Mouse (Mus musculus) cerebellum, adult 11 months (tissue): Measurements from ENCODE around the gene Ppp1r3e.

Experiments
- DNase-seq: peaks from one replicate; pipeline ENCODE4 v3.0.0; 2022

The Ppp1r3e gene

GRCm38 (mm10) chr14:54876539-54877047, 757 bp downstream of the Ppp1r3e start:
- DNase-seq = peak; percentile 93

GRCm38 (mm10) chr14:54875844-54876538, 1.4 kb downstream of the Ppp1r3e start:
- DNase-seq = no peak

DNA sequence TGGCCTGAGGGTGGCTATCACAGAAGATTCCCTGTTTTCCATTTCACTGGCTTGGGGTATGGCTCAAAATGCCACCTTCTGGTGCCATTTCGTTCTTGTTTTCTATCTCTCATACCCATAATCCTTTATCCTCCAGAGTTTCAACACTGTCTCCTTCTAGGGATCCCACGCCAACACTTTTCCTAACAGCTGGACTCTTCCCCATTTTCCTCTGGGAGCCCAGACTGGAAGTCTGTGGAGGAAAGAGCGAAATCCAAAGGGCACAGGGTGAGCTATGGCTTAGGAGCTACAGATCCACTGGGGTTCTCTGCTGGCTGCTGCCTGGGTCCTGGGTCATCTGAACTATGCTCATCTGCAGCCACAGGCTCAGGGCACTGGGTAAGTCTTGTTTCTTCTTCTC, 3.2 kb downstream of the Ppp1r3e start:
- DNase-seq = no peak

GRCm38 (mm10) chr14:54870861-54871260, 6.5 kb downstream of the Ppp1r3e start, which contains the start of gene Homez:
TSS of gene Homez (minus strand) at chr14:54870961.
- no peak for DNase-seq

DNA sequence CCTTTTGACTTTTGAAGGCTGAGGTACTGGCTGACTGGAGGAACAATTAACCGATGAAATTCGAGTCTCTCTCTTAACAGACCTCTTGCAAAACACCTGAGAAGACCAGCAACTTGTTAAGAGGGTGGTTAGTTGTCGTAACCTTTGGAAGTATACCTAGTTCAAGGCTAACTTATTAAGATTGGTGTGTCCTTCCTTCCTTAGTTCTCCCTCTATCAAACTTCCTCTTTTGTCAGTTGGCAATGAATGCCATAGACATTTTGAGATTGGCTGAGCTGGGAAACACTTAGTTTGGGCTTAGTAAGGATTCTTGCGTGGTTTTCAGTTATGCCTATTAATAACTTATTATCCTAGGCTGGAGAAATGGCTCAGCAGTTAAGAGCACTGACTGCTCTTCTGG, 9.3 kb downstream of the Ppp1r3e start:
- DNase-seq = no peak

GRCm38 (mm10) chr14:54866936-54867335, 10.4 kb downstream of the Ppp1r3e start:
- DNase-seq = no peak

- no peak for DNase-seq
Observed at GRCm38 (mm10) chr14:54866268-54866667, 11.1 kb downstream of the Ppp1r3e start.

GRCm38 (mm10) chr14:54865626-54866025, 11.7 kb downstream of the Ppp1r3e start:
- DNase-seq = no peak

DNA sequence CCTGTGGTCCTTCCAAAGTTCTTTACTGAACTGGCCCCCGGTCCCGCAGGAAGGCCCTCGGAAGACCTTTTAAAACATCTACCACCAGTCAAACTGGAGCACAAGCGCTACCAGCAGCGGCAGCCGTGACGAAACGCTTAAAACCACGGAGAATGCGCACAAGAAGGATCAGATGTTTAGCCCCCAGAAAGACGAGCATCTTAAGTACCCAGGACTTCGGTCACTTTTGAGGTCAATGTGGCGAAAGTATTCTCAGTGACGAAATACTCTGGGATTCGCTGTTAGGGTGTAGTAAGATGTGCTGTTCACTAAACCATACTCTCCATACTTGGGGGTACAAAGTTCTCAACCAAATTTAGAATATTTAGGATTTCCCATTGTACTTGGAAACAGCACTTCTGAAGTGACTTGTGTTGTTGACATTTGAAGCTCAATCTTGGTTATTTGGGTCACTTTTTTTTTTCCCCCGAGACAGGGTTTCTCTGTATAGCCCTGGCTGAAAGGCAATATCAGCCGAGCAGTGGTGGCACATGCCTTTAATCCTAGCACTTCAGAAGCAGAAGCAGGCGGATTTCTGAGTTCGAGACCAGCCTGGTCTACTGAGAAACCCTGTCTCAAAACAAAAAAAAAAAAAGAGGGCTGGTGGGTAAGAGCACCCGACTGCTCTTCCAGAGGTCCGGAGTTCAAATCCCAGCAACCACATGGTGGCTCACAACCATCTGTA, 12.9 kb downstream of the Ppp1r3e start:
- no peak for DNase-seq

- DNase-seq = peak; percentile 89
Observed at GRCm38 (mm10) chr14:54863501-54864312, 13.6 kb downstream of the Ppp1r3e start.

- peak; percentile 62 for DNase-seq
Observed at GRCm38 (mm10) chr14:54860511-54860910, 16.8 kb downstream of the Ppp1r3e start.

DNA sequence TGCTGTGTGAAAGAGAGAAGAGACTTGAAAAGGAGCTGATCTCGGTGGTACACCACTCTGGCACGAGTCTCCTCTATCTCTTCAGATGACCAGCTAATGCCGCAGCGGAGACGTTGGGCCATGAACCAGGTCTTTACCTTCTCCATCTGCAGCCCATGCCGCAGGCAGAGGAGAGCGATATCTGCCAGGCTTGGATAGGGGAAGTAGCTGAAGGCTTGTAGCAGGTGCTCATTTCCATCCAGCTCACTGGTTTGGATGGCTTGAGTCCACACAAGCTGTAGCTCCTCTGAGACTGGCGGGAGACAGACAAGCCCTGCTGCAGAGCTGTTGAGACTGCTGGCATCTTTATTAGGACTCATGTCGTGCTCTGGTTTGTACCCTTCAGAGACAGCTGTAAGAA, 19.5 kb downstream of the Ppp1r3e start:
- DNase-seq = peak; percentile 61

GRCm38 (mm10) chr14:54856703-54857102, 20.6 kb downstream of the Ppp1r3e start:
- DNase-seq = no peak

DNA sequence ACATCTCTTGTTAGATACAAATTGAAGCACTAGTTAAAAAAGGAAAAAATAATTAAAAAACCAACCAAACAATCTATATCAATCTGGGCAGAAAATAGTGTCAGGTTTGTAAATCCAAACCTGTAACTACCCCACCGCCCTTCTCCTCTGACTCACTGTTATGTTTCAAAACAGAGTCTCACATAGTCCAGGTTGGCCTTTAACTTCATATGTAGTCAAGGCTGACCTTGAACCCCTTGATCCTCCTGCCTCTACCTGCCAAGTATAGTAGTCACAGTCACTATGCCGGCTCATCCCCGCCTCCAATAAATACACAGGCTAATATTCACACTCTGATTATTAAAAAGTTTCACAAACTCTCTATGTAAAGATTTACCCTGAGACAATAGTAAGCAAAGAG, 21.6 kb downstream of the Ppp1r3e start:
- DNase-seq = no peak

GRCm38 (mm10) chr14:54843461-54843860, 33.9 kb downstream of the Ppp1r3e start:
- no peak for DNase-seq

- DNase-seq = no peak
Observed at GRCm38 (mm10) chr14:54823716-54824115, 53.6 kb downstream of the Ppp1r3e start.
